Mouse (Mus musculus) ES-Bruce4 (cell line): ENCODE data around the gene Nr0b2.

Source experiments
- CTCF ChIP-seq: IDR thresholded peaks from one replicate; pipeline ENCODE4 v1.8.1; 2011; ENCODE audit warnings: low read depth, low read length
- EP300 ChIP-seq: IDR thresholded peaks from 2 replicates; pipeline ENCODE4 v1.6.1; 2011; ENCODE audit warnings: low read depth, low read length; ENCODE audit not compliant: insufficient read depth
- POLR2A ChIP-seq: IDR thresholded peaks from one replicate; pipeline ENCODE4 v1.8.1; 2011; ENCODE audit warnings: low read length; ENCODE audit not compliant: insufficient read depth

DNA sequence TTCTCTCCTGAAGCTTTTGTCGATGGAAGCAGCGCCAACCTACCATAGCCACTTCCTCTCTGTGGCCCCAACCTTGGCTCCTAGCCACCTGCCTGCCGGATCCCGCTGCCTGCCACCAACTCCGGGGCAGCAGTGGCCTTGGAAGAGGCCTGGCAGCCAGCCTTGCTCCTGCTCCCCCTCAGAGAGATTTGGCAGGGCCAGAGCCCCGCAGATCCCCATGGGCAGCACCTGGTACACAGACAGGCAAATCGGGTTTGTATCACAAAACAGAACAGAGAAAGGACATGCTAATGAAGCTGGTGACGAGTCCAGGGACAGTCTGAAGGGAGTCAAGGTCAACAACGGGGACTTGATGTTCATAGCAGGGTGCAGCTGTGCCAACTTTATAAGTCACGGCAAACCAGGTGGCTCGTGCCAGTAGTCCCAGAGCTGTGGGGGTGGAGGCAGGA lies 10.0 kb downstream of the Nr0b2 start:
- TF ChIP-seq POLR2A (no peak), CTCF (no peak), EP300 (no peak)
